Mouse (Mus musculus): Measurements from ENCODE around the gene Zfp541. TPM values are rescaled to one million over a fixed set of nuclear protein-coding genes. Genes with fewer than 3 reads are reported as not detected.
A peak's percentile ranks its signal among the peaks of the same experiment; 100 is the strongest.

The Zfp541 gene
- total and polyA plus RNA-seq, 3 experiments: 0.01 TPM; not detected in 2

DNA sequence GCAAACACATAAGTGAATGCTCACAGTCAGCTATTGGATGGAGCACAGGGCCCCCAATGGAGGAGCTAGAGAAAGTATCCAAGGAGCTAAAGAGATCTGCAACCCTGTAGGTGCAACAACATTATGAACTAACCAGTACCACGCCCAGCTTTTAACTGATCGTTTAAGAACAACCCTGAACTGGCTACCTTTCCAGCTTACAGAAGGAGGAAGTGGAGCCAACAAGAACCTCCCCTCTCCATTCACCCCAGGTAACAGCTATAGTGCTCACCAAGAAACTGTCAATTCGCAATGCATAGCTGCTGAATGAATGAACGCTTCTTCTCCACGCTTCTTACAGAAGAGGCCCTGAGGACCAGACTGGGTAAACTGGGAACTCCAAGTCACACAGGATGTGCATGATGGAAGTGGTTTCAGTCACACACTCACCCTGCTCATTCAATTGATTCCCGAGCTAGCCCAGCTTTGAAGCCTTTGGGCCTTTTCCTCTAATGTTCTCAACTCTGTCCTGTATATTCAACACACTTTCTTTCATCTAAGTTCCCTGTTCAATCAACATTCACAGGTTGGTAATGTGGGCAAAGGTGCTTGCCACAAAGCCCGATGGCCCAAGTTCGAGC, 36.9 kb upstream of the Zfp541 start:
- H3K9ac ChIP-seq (ENCODE audit: control insufficient read depth, low read depth, low read length, poor library complexity, severe bottlenecking): no peak overlapping the region
- H3K36me3 ChIP-seq (ENCODE audit: control insufficient read depth in 1 of 2, insufficient read depth in 2 of 2, low read length in 2 of 2): peaks cover 0 to 7% of the 10 kb centered on the region in 2 experiments; a peak in 3 of 4 replicates
- H3K9me3 ChIP-seq (replicated peaks; ENCODE audit: insufficient read depth, low read length): no peaks in the 10 kb centered on the region
- peaks cover 5% of the 10 kb centered on the region; the same call in 1 of the 2 replicates for H3K79me2 ChIP-seq (ENCODE audit: control insufficient read depth, insufficient read depth, low read length, poor library complexity)
- H3K4me3 ChIP-seq (ENCODE audit: control insufficient read depth in 1 of 2, insufficient read depth in 1 of 2, low read depth in 2 of 2, low read length in 2 of 2): no peak overlapping the region
- H3K4me1 ChIP-seq (ENCODE audit: control insufficient read depth in 1 of 2, insufficient read depth in 2 of 2, low read length in 2 of 2): peaks cover 0 to 8% of the 10 kb centered on the region in 2 experiments; a peak in 1 of 4 replicates
- H3K27me3 ChIP-seq (ENCODE audit: control insufficient read depth in 1 of 2, insufficient read depth in 2 of 2, low read length in 2 of 2): no peaks in the 10 kb centered on the region
- TF ChIP-seq MAFK (IDR thresholded peaks at IDR 0.05; ENCODE audit: borderline replicate concordance, low read depth, low read length) (no peak), ZKSCAN1 (IDR thresholded peaks at IDR 0.05; ENCODE audit: low read depth, low read length) (no peak), CTCF (IDR thresholded peaks at IDR 0.05 in 2 of 3, conservative IDR thresholded peaks at IDR 0.05 in 1 of 3; ENCODE audit: control insufficient read depth in 1 of 3, insufficient read depth in 1 of 3, low read depth in 2 of 3, low read length in 3 of 3, poor library complexity in 1 of 3, severe bottlenecking in 1 of 3) (no peak), BHLHE40 (IDR thresholded peaks at IDR 0.05; ENCODE audit: borderline replicate concordance, low read depth, low read length) (no peak), MEF2A (IDR thresholded peaks at IDR 0.05; ENCODE audit: extremely low read depth, insufficient replicate concordance, low read depth, low read length, poor library complexity, severe bottlenecking) (no peak), TAL1 (IDR thresholded peaks at IDR 0.05; ENCODE audit: low read length) (no peak), TCF12 (IDR thresholded peaks at IDR 0.05; ENCODE audit: low read depth, low read length) (no peak), USF1 (IDR thresholded peaks at IDR 0.05; ENCODE audit: low read depth, low read length) (no peak), MAX (IDR thresholded peaks at IDR 0.05; ENCODE audit: low read length) (no peak), MYC (IDR thresholded peaks at IDR 0.05; ENCODE audit: low read depth, low read length) (no peak), MYB (IDR thresholded peaks at IDR 0.05; ENCODE audit: low read depth, low read length) (no peak), CHD2 (IDR thresholded peaks at IDR 0.05; ENCODE audit: low read length) (no peak), POLR2AphosphoS5 (IDR thresholded peaks at IDR 0.05; ENCODE audit: borderline replicate concordance, low read depth, low read length) (no peak), ZNF384 (IDR thresholded peaks at IDR 0.05; ENCODE audit: low read depth, low read length) (no peak), HCFC1 (IDR thresholded peaks at IDR 0.05; ENCODE audit: low read depth, low read length) (no peak), JUND (IDR thresholded peaks at IDR 0.05; ENCODE audit: low read depth, low read length) (no peak), ZMIZ1 (IDR thresholded peaks at IDR 0.05; ENCODE audit: low read depth, low read length) (no peak), MXI1 (IDR thresholded peaks at IDR 0.05; ENCODE audit: low read depth, low read length) (no peak), RAD21 (IDR thresholded peaks at IDR 0.05; ENCODE audit: low read depth, low read length) (no peak), ZC3H11A (IDR thresholded peaks at IDR 0.05; ENCODE audit: low read depth, low read length) (no peak)
- peak; percentile 61 for DNase-seq (ENCODE audit: low read depth, low spot score)
- no peak overlapping the region for H3K27ac ChIP-seq (ENCODE audit: control insufficient read depth, low read depth, low read length)
